Mouse (Mus musculus): ENCODE measurements around the gene U2af2. TPM values are rescaled to one million over a fixed set of nuclear protein-coding genes. Genes with fewer than 3 reads are reported as not detected.
A peak's percentile ranks its signal among the peaks of the same experiment; 100 is the strongest.

U2af2 gene
- polyA plus RNA-seq, 1 experiment from 2014 or later, result 153 TPM

GRCm38 (mm10) chr7:5098769-5099168 is 36.8 kb downstream of the U2af2 start:
- Histone ChIP-seq H3K27me3 (no peaks in the 10 kb centered on the region), H3K4me1 (no peaks in the 10 kb centered on the region), H3K27ac (no peak overlapping the region), H3K4me3 (no peak overlapping the region), H3K4me2 (replicated peaks) (no peak overlapping the region), H3K9ac (no peak overlapping the region), H3K36me3 (peaks cover 56% of the 10 kb centered on the region), H3K9me3 (no peaks in the 10 kb centered on the region; the same call in 1 of the 2 replicates)
- 90% methylated on average over 5 of the region's 5 CpGs for WGBS
- no peak for ATAC-seq (ENCODE audit: low FRiP score, low read depth)

- Histone ChIP-seq H3K4me2 (replicated peaks) (no peak overlapping the region), H3K9me3 (no peaks in the 10 kb centered on the region; the same call in 1 of the 2 replicates), H3K36me3 (peaks cover 45% of the 10 kb centered on the region), H3K27me3 (no peaks in the 10 kb centered on the region), H3K4me3 (no peak overlapping the region), H3K4me1 (no peaks in the 10 kb centered on the region), H3K9ac (no peak overlapping the region), H3K27ac (no peak overlapping the region)
- ATAC-seq (ENCODE audit: low FRiP score, low read depth), result no peak
- WGBS, result 81% methylated on average over 3 of the region's 3 CpGs
These were observed 37.9 kb downstream of the U2af2 start for GRCm38 (mm10) chr7:5099796-5100195.

- no peaks in the 10 kb centered on the region for H3K4me1 ChIP-seq
- H3K9ac ChIP-seq, result no peak overlapping the region
- peaks cover 32% of the 10 kb centered on the region for H3K36me3 ChIP-seq
- H3K4me2 ChIP-seq (replicated peaks), result no peak overlapping the region
- WGBS, result 84% methylated on average over 10 of the region's 10 CpGs
- H3K4me3 ChIP-seq, result no peak overlapping the region
- no peaks in the 10 kb centered on the region for H3K27me3 ChIP-seq
- no peaks in the 10 kb centered on the region; the same call in 1 of the 2 replicates for H3K9me3 ChIP-seq
- H3K27ac ChIP-seq, result no peak overlapping the region
- ATAC-seq (ENCODE audit: low FRiP score, low read depth), result no peak
These were observed 39.2 kb downstream of the U2af2 start for GRCm38 (mm10) chr7:5101066-5101663.

- ATAC-seq (ENCODE audit: low FRiP score, low read depth), result no peak
- no peak overlapping the region for H3K9ac ChIP-seq
- no peaks in the 10 kb centered on the region for H3K27me3 ChIP-seq
- H3K4me3 ChIP-seq, result no peak overlapping the region
- no peaks in the 10 kb centered on the region for H3K4me1 ChIP-seq
- H3K36me3 ChIP-seq, result peaks cover 18% of the 10 kb centered on the region
- no peak overlapping the region for H3K4me2 ChIP-seq (replicated peaks)
- no peaks in the 10 kb centered on the region; the same call in 1 of the 2 replicates for H3K9me3 ChIP-seq
- 82% methylated on average over 2 of the region's 2 CpGs for WGBS
- no peak overlapping the region for H3K27ac ChIP-seq
These were observed 40.6 kb downstream of the U2af2 start for GRCm38 (mm10) chr7:5102564-5102963.

- Histone ChIP-seq H3K9ac (no peak overlapping the region), H3K27me3 (no peaks in the 10 kb centered on the region), H3K4me3 (no peak overlapping the region), H3K4me1 (no peaks in the 10 kb centered on the region), H3K36me3 (no peaks in the 10 kb centered on the region), H3K4me2 (replicated peaks) (no peak overlapping the region), H3K9me3 (peaks cover 4% of the 10 kb centered on the region; the same call in 1 of the 2 replicates), H3K27ac (no peak overlapping the region)
- ATAC-seq (ENCODE audit: low FRiP score, low read depth), result no peak
- WGBS, result 83% methylated on average over 4 of the region's 4 CpGs
These were observed 46.3 kb downstream of the U2af2 start for GRCm38 (mm10) chr7:5108272-5108671.

GRCm38 (mm10) chr7:5109301-5109700 is 47.4 kb downstream of the U2af2 start:
- H3K27me3 ChIP-seq, result no peaks in the 10 kb centered on the region
- no peak overlapping the region for H3K4me3 ChIP-seq
- no peaks in the 10 kb centered on the region for H3K36me3 ChIP-seq
- no peak overlapping the region for H3K4me2 ChIP-seq (replicated peaks)
- H3K9me3 ChIP-seq, result peaks cover 4% of the 10 kb centered on the region; the same call in 1 of the 2 replicates
- 82% methylated on average over 8 of the region's 8 CpGs for WGBS
- H3K9ac ChIP-seq, result no peak overlapping the region
- H3K4me1 ChIP-seq, result no peaks in the 10 kb centered on the region
- ATAC-seq (ENCODE audit: low FRiP score, low read depth), result no peak
- no peak overlapping the region for H3K27ac ChIP-seq

- Histone ChIP-seq H3K4me3 (no peak overlapping the region), H3K9ac (no peak overlapping the region), H3K9me3 (peaks cover 4% of the 10 kb centered on the region; the same call in 1 of the 2 replicates), H3K4me2 (replicated peaks) (no peak overlapping the region), H3K4me1 (no peaks in the 10 kb centered on the region), H3K36me3 (no peaks in the 10 kb centered on the region), H3K27me3 (no peaks in the 10 kb centered on the region), H3K27ac (no peak overlapping the region)
- WGBS, result 31% methylated on average over 3 of the region's 3 CpGs
- peak; percentile 32; the same call in 1 of the 2 replicates for ATAC-seq (ENCODE audit: low FRiP score, low read depth)
These were observed 50.8 kb downstream of the U2af2 start for GRCm38 (mm10) chr7:5112701-5113100.

- Histone ChIP-seq H3K9me3 (no peaks in the 10 kb centered on the region), H3K4me1 (no peaks in the 10 kb centered on the region), H3K27ac (no peak within 1 kb of the TSS), H3K9ac (no peak within 1 kb of the TSS), H3K4me2 (replicated peaks) (no peak within 1 kb of the TSS), H3K27me3 (no peaks in the 10 kb centered on the region), H3K4me3 (no peak within 1 kb of the TSS), H3K36me3 (no peaks in the 10 kb centered on the region)
- ATAC-seq (ENCODE audit: low FRiP score, low read depth), result no peak
- WGBS, result 74% methylated on average over 3 of the region's 3 CpGs
These were observed 54.9 kb downstream of the U2af2 start, which contains the start of gene Rfpl4 for GRCm38 (mm10) chr7:5116850-5117249. Rfpl4 (minus strand) TSS chr7:5116950.

- 87% methylated on average over 8 of the region's 8 CpGs for WGBS
- no peak overlapping the region for H3K4me2 ChIP-seq (replicated peaks)
- no peak overlapping the region for H3K4me3 ChIP-seq
- H3K9ac ChIP-seq, result no peak overlapping the region
- H3K4me1 ChIP-seq, result no peaks in the 10 kb centered on the region
- H3K27me3 ChIP-seq, result peaks cover 9% of the 10 kb centered on the region; the same call in 1 of the 2 replicates
- no peaks in the 10 kb centered on the region for H3K36me3 ChIP-seq
- H3K27ac ChIP-seq, result no peak overlapping the region
- H3K9me3 ChIP-seq, result no peaks in the 10 kb centered on the region; the same call in 1 of the 2 replicates
- no peak for ATAC-seq (ENCODE audit: low FRiP score, low read depth)
These were observed 63.1 kb downstream of the U2af2 start for GRCm38 (mm10) chr7:5125078-5125477.

GRCm38 (mm10) chr7:5125549-5126406 is 63.8 kb downstream of the U2af2 start, which contains the start of gene Rasl2-9:
Rasl2-9 (minus strand) TSS chr7:5125950.
- Histone ChIP-seq H3K4me2 (replicated peaks) (peak within 1 kb of the TSS; percentile 62), H3K4me3 (peak within 1 kb of the TSS; percentile 35), H3K9ac (peak within 1 kb of the TSS; percentile 55; the same call in 1 of the 2 replicates), H3K36me3 (no peaks in the 10 kb centered on the region), H3K4me1 (no peaks in the 10 kb centered on the region), H3K27me3 (peaks cover 9% of the 10 kb centered on the region; the same call in 1 of the 2 replicates), H3K27ac (no peak within 1 kb of the TSS), H3K9me3 (no peaks in the 10 kb centered on the region; the same call in 1 of the 2 replicates)
- 19% methylated on average over 42 of the region's 42 CpGs for WGBS
- ATAC-seq (ENCODE audit: low FRiP score, low read depth), result no peak

All from limb, embryonic 13.5 days (tissue).